Mouse (Mus musculus) midbrain, embryonic 13.5 days (tissue): Measurements from ENCODE around the gene Hist1h3c. TPM values are rescaled to one million over a fixed set of nuclear protein-coding genes. Genes with fewer than 3 reads are reported as not detected.
"Not testable (repeated sequence)": the region's sequence is repeated elsewhere in the genome, so short reads cannot be mapped to it uniquely, and the experiment has no call there.

Source experiments
- ATAC-seq: fragments of 200-750 bp; cut with Nextera tagmentation; 2 replicates; pipeline ENCODE4 v1.8.0; 2017; ENCODE audit warnings: mild to moderate bottlenecking, moderate TSS enrichment, moderate library complexity
- H3K27ac ChIP-seq: fragments of 300-500 bp; sonication (generic); 2 replicates; pipeline ENCODE4 v1.5.1; 2015; ENCODE audit warnings: inconsistent platforms, mild to moderate bottlenecking, moderate library complexity
- H3K27me3 ChIP-seq: fragments of 300-500 bp; sonication (generic); 2 replicates; pipeline ENCODE4 v1.6.1; 2015; ENCODE audit warnings: mild to moderate bottlenecking, inconsistent platforms
- H3K36me3 ChIP-seq: fragments of 300-500 bp; sonication (generic); 2 replicates; pipeline ENCODE4 v1.6.1; 2015; ENCODE audit warnings: mild to moderate bottlenecking, inconsistent platforms
- H3K4me1 ChIP-seq: fragments of 300-500 bp; sonication (generic); replicated peaks from 2 replicates; pipeline ENCODE4 v1.6.1; 2015; ENCODE audit warnings: inconsistent platforms
- H3K4me2 ChIP-seq: fragments of 300-500 bp; sonication (generic); replicated peaks from 2 replicates; pipeline ENCODE4 v1.6.1; 2015; ENCODE audit warnings: moderate library complexity, mild to moderate bottlenecking, inconsistent platforms
- H3K4me3 ChIP-seq: fragments of 300-500 bp; sonication (generic); replicated peaks from 2 replicates; pipeline ENCODE4 v1.5.1; 2015; ENCODE audit warnings: mild to moderate bottlenecking, inconsistent platforms
- H3K9ac ChIP-seq: fragments of 300-500 bp; sonication (generic); replicated peaks from 2 replicates; pipeline ENCODE4 v1.6.1; 2015; ENCODE audit warnings: mild to moderate bottlenecking, inconsistent platforms
- H3K9me3 ChIP-seq: fragments of 300-500 bp; sonication (generic); 2 replicates; pipeline ENCODE4 v1.6.1; 2016; ENCODE audit warnings: mild to moderate bottlenecking, inconsistent platforms
- WGBS: fragments of 180-500 bp; shearing (Covaris S2); methylation state at CpG from one replicate; pipeline ENCODE4 v1.1.7; 2015; 5-methylcytosine and 5-hydroxymethylcytosine counted together
- polyA plus RNA-seq: library from polyadenylated mRNA; unstranded; fragments of >200 nt; fragmentation: Nextera tagmentation; extraction: Ambion mirVana; gene quantifications from 2 replicates; pipeline ENCODE4 v1.2.1, GENCODE M21; 2015

Hist1h3c gene
- polyA plus RNA-seq, 1 experiment from 2014 or later: 3.2 TPM

DNA sequence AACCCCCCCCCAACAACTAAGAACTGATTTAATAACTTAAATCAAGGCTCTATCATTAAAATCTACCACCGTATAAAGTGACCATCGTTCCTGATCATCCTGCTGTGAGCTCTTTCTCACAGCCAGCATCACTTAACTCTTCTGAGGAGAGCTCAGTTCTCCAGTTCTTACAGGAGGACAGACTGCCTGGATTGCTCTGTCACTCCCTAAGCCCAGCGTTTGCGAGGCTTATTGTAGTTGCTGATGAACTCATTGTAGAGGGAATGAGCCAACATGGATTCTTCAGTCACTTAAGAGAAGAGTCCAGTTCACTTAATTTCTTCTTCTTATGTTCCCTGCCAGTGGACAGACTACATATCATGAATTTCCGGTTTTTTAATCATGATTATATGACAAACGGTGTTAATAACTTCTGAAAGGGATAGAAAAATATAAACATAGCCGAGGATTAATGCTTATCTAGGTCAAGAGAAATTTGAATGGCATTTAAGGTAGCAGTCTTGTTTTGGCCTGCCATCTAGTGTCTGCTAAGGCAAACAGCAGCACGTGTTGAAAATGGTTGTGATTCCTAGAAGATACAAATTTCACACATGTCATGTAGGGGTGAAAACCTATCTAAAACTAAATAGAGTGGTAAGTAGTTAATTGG lies 13.1 kb downstream of the Hist1h3c start:
- no peak for ATAC-seq
- no peaks in the 10 kb centered on the region for H3K27me3 ChIP-seq
- H3K27ac ChIP-seq: no peak overlapping the region
- H3K4me2 ChIP-seq: no peak overlapping the region
- 27% methylated on average over 8 of the region's 8 CpGs for WGBS
- no peak overlapping the region for H3K4me3 ChIP-seq
- no peaks in the 10 kb centered on the region for H3K4me1 ChIP-seq
- H3K36me3 ChIP-seq: no peaks in the 10 kb centered on the region
- H3K9ac ChIP-seq: no peak overlapping the region
- no peaks in the 10 kb centered on the region for H3K9me3 ChIP-seq

DNA sequence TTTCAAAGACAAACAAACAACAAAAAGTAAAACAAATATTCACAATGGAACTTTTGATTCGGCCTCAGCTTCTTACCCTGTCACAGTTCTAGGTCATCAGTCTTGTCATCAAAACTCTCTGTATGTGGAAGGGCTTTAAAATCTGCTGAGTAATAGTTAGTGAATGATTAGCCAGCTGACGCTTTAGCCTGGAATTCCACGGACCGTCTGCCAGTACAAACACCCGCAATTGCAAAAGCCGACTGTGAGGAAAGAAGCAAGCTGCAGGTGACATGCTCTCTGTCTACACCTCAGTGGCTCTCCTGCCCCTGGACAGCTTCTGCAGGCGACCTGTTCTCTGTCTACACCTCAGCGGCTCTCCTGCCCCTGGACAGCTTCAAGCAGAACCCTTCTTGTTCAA lies 14.9 kb downstream of the Hist1h3c start:
- Histone ChIP-seq H3K36me3 (no peaks in the 10 kb centered on the region), H3K27me3 (no peaks in the 10 kb centered on the region), H3K9me3 (no peaks in the 10 kb centered on the region), H3K9ac (no peak overlapping the region), H3K4me3 (no peak overlapping the region), H3K27ac (no peak overlapping the region), H3K4me1 (no peaks in the 10 kb centered on the region), H3K4me2 (no peak overlapping the region)
- ATAC-seq: no peak
- 65% methylated on average over 8 of the region's 8 CpGs for WGBS

DNA sequence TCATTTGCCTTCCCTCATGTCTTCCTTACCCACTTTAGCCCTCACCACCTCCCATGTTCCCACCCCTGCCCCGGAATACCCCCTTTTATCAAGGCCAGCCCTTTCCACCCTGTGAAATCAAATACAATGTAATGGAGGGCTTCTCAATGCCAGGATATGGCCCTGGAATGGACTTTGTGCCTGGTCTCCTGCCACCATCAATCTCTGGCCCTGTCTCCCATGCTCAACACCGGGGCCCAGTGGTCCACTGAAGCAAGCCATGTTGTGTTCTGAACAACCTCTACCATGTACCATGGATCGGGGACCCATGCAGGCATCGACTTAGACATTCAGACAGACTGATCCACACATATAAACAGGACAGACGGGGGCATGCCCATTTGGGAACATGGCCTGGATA lies 15.7 kb downstream of the Hist1h3c start:
- Histone ChIP-seq H3K27ac (no peak overlapping the region), H3K4me2 (no peak overlapping the region), H3K4me3 (no peak overlapping the region), H3K4me1 (no peaks in the 10 kb centered on the region), H3K27me3 (no peaks in the 10 kb centered on the region), H3K36me3 (no peaks in the 10 kb centered on the region), H3K9ac (no peak overlapping the region), H3K9me3 (no peaks in the 10 kb centered on the region)
- WGBS: 97% methylated on average over 5 of the region's 5 CpGs
- no peak for ATAC-seq

DNA sequence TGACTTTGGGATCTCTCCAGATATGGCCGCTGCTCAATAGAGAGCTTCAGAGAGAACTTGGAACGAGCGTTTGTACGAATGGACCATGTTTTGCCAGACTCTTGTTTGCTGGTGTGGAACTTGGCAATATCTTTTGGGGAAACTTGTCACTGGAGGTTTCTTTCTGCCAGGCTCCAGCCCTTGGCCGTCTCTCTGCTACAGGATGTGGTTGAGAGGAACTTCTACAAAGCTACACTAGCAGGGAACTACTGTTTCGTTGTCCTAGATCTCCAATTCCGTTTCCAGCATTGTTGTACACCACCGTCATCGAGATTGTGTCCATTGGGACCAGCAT lies 16.2 kb downstream of the Hist1h3c start:
- H3K4me2 ChIP-seq: no peak overlapping the region
- H3K9me3 ChIP-seq: no peaks in the 10 kb centered on the region
- H3K4me1 ChIP-seq: no peaks in the 10 kb centered on the region
- no peak overlapping the region for H3K9ac ChIP-seq
- WGBS: 93% methylated on average over 9 of the region's 9 CpGs
- H3K4me3 ChIP-seq: no peak overlapping the region
- ATAC-seq: no peak
- H3K27me3 ChIP-seq: no peaks in the 10 kb centered on the region
- H3K27ac ChIP-seq: no peak overlapping the region
- no peaks in the 10 kb centered on the region for H3K36me3 ChIP-seq

DNA sequence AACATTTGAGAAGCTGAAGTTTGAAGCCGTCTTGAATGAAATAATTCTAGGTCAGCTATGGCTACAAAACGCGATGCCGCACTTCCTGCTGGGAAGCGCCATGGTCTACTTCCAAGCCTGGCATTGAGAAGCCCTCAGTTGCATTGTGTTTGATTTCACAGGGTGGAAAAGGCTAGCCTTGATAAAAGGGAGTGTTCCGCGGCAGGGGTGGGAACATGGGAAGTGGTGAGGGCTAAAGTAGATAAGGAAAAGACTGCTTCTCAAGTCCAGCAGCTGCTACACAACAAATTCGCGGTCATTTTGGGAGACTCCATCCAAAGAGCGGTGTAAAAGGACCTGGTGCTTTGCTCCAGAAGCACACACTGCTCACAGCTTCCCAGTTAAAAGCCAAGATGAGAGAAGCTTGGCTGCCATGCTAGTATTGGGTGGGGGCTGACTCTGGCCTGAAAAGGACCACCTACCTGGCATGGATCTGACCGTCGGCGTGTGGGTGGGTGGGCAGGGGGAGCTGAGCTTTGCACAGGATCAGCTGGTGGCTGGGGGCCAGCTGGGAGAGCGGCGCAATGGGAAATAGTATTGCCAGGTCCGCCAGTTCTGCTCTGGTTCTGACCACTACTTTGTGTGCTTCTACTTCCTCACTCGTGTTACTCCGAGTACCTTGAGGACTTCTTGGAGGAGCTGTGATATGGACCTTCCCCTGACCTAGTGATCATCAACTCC lies 16.8 kb downstream of the Hist1h3c start:
- Histone ChIP-seq H3K4me2 (no peak overlapping the region), H3K36me3 (no peaks in the 10 kb centered on the region), H3K27ac (no peak overlapping the region), H3K27me3 (no peaks in the 10 kb centered on the region), H3K4me1 (no peaks in the 10 kb centered on the region), H3K4me3 (no peak overlapping the region), H3K9ac (no peak overlapping the region), H3K9me3 (no peaks in the 10 kb centered on the region)
- WGBS: 90% methylated on average over 18 of the region's 18 CpGs
- no peak for ATAC-seq

DNA sequence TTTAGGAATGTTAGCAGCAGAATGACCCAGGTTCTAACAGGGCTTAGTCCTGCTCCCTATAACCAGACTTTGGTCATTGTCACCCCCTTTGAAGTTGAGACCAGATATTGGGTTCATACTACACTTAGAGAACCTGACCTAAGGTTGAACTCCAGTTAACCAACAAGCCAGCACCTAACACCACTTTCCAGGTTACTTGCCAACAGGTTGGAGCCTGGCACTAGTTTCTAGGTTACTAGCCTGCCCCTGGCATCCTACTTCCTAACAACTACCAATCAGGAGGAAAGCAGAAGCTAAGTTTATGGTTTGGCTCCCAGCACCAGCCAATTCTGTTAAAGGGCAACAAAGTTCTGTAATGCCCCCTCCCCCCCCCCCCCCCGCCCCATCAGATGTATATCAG lies 20.2 kb downstream of the Hist1h3c start:
- no peaks in the 10 kb centered on the region for H3K36me3 ChIP-seq
- H3K9ac ChIP-seq: no peak overlapping the region
- no peaks in the 10 kb centered on the region for H3K27me3 ChIP-seq
- ATAC-seq: no peak
- H3K4me3 ChIP-seq: no peak overlapping the region
- no peaks in the 10 kb centered on the region for H3K9me3 ChIP-seq
- no peak overlapping the region for H3K4me2 ChIP-seq
- no peaks in the 10 kb centered on the region for H3K4me1 ChIP-seq
- WGBS: no CpG with 5 or more reads among the region's 1 CpGs
- no peak overlapping the region for H3K27ac ChIP-seq

DNA sequence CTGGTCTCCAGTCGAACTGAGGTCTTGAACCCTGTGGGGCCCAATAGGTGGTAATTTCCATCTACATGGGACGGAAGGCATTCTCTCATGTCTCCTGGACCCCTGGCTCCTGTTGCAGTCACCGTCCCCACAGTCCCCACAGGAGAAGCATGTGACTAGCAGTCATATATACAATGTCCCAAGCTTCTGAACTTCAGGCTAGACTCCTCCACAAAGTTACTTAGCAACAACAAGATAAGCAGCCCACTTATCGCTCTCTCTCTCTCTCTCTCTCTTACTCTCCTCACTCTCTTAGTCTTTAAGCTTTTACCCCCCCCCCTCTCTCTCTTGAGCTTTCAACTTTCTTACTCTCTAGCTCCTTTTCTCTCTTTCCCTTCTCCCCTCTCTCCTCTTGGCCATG lies 21.2 kb downstream of the Hist1h3c start:
- no peak for ATAC-seq
- Histone ChIP-seq H3K4me1 (no peaks in the 10 kb centered on the region), H3K4me2 (no peak overlapping the region), H3K9ac (no peak overlapping the region), H3K27ac (no peak overlapping the region), H3K27me3 (no peaks in the 10 kb centered on the region), H3K4me3 (no peak overlapping the region), H3K36me3 (no peaks in the 10 kb centered on the region), H3K9me3 (no peaks in the 10 kb centered on the region)
- WGBS: 84% methylated on average over 4 of the region's 4 CpGs

DNA sequence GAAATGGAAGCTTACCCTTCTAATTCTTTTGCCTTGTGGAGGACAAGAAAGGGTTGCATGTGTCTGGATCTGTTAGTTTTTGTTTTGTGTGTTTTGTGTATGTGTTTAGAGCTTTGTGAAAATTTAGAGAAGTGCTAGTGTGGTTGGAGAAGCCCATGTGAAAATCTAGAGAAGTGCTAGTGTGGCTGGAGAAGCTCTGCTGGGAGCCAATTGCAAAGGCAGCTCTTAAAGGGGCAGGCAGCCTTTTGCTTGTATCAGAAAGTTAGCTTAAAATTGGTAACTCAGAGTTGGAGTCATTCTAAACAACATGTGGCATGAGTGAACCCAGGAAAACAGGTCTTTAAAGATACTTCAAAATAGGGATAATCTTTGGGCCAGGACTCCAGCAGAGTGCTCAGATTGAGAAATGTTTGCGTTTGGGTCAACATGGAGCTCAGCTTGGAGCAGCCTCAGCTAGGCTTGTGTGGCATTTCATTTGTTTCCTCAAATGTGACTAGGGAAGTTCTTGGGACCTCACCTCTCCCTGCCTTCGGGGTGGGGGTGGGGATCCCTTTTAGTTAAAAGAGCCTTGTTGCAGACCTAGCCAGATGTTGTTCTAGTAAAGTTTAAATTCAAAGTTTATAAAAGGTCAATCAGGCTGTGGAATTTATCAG lies 27.7 kb downstream of the Hist1h3c start:
- 19% methylated on average over 2 of the region's 2 CpGs for WGBS
- H3K9me3 ChIP-seq, H3K36me3 ChIP-seq, H3K27ac ChIP-seq, H3K4me1 ChIP-seq, H3K9ac ChIP-seq, H3K4me2 ChIP-seq, ATAC-seq, H3K4me3 ChIP-seq, H3K27me3 ChIP-seq: not testable (repeated sequence)

DNA sequence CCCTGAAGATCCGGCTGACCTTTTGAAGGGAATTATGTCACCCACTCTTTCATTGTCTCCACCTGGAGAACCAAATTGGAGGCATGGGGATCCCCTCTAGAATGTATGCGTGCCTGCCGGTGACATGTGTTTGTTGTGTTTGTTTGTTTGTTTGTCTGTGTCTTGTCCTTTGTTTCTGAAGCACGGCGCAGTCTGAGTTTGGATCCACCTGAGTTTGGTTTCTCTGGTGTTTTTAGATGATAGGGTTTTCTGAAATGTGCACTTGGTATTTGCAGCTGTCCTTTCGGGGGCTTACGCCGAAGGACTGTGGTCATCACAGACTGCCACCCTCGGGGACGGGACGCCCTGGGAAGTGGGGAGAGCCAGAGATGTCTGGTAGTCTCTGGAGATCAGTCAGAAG lies 28.2 kb downstream of the Hist1h3c start:
- WGBS: 62% methylated on average over 11 of the region's 11 CpGs
- Histone ChIP-seq H3K4me3 (no peak overlapping the region), H3K9me3 (no peaks in the 10 kb centered on the region), H3K9ac (no peak overlapping the region), H3K4me2 (no peak overlapping the region), H3K36me3 (no peaks in the 10 kb centered on the region), H3K27me3 (no peaks in the 10 kb centered on the region), H3K4me1 (no peaks in the 10 kb centered on the region), H3K27ac (no peak overlapping the region)
- no peak for ATAC-seq

DNA sequence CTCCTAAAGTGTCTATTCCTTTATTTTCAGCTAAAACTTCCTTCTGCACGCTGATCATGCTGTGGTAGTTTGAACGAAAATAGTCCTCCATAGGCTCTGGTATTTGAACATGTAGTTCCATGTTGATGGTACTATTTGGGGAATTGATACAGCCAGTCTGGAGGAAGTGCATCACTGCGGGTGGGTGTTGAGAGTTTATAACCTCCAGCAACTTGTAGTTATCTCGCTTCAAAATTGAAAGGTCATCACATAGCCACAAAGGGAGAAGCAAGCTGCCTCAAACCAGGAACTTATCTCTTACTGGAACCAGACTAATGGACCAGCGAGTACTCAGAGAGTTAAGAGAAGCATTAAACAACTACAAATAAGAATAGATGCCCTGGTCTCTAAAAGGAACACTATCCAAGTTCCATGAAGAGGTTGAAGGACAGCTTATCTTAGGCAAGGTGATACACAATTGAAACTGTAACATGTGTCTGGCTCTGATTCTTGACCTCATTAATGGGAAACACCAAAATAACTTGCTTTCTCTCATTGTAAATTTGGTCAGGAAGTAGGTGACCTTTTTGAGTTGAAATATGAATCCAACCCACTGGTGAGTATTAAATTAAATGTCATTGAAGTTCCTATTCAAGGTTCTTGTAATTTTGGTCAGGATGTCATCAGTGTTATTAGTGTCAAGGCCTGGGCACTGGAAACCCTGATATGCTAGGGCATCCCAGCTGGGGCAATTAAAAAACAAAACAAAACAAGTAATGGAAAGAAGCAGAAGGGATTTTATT lies 28.9 kb downstream of the Hist1h3c start:
- ATAC-seq: no peak
- Histone ChIP-seq H3K4me1 (no peaks in the 10 kb centered on the region), H3K9ac (no peak overlapping the region), H3K27me3 (peaks cover 3% of the 10 kb centered on the region; the same call in 1 of the 2 replicates), H3K27ac (no peak overlapping the region), H3K4me3 (no peak overlapping the region), H3K36me3 (no peaks in the 10 kb centered on the region), H3K4me2 (no peak overlapping the region), H3K9me3 (no peaks in the 10 kb centered on the region)
- WGBS: 88% methylated on average over 5 of the region's 5 CpGs

DNA sequence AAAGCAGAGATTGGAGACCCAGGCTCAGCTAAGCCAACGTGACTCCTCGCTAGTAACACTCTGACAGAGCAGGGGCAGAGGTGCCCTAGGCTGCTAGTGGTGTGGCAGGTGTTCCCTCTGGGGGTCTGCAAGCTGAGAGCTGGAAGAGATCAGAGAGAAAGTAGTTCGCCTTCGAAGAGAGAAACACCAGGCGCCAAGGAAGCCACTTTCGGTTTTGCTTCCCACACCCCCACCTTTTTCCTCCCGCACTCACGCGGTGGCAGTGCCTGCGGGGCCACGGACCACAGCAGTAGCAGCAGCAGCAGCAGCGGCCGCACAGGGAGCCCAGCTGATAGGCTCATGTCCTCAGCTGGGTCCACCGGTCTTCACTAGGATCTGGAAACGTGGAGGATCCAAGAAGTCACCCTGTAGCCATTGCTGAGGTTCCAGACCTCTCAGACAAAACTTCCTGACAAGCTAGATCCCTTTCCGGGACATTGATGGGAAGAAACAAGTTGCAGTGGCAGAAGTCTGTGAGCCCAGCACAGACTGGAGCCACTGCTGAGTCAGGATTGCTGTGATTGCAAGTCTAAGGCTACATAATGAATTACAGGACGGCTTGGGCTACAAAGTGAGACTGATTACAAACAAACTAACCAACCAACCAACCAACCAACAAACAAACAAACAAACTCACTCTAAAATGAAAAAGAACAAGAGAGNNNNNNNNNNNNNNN lies 34.9 kb downstream of the Hist1h3c start, which contains the start of gene Hfe:
Gene Hfe (minus strand): TSS at position 481 of the 716 bp plus-strand sequence.
- Histone ChIP-seq H3K4me1 (peaks cover 11% of the 10 kb centered on the region), H3K4me3 (peak within 1 kb of the TSS; percentile 33), H3K4me2 (peak within 1 kb of the TSS; percentile 57), H3K27ac (no peak within 1 kb of the TSS), H3K9ac (peak within 1 kb of the TSS; percentile 61), H3K27me3 (peaks cover 3% of the 10 kb centered on the region; the same call in 1 of the 2 replicates), H3K9me3 (no peaks in the 10 kb centered on the region), H3K36me3 (no peaks in the 10 kb centered on the region)
- WGBS: 6% methylated on average over 17 of the region's 17 CpGs
- ATAC-seq: peak; percentile 70
